Mouse (Mus musculus) MEL (cell line): ENCODE results near the gene Inpp5k. TPM values are rescaled to one million over a fixed set of nuclear protein-coding genes. Genes with fewer than 3 reads are reported as not detected.

Experiments used
- DNase-seq: peaks from one replicate; pipeline ENCODE4 v3.0.0; 2011; ENCODE audit warnings: low read depth, low spot score
- H3K27ac ChIP-seq: 2 replicates; pipeline ENCODE4 v1.5.1; 2012; ENCODE audit warnings: low read depth, mild to moderate bottlenecking, control low read depth, low read length, moderate library complexity; ENCODE audit not compliant: control insufficient read depth
- H3K27me3 ChIP-seq, 2 experiments: fragments of 150-350 bp in 1 of 2; sonication (generic) in 1 of 2; 2 replicates each; pipeline ENCODE4 v1.6.1; 2012; ENCODE audit warnings: low read length in 2 of 2, mild to moderate bottlenecking in 2 of 2, improper control_type of control experiment in 1 of 2, moderate library complexity in 1 of 2; ENCODE audit not compliant: insufficient read depth in 2 of 2, control insufficient read depth in 1 of 2
- H3K36me3 ChIP-seq, 2 experiments: 2 replicates each; pipeline ENCODE4 v1.6.1; 2012 to 2014; ENCODE audit warnings: low read length in 2 of 2, improper control_type of control experiment in 1 of 2, inconsistent platforms in 1 of 2, mild to moderate bottlenecking in 1 of 2; ENCODE audit not compliant: insufficient read depth in 2 of 2, control insufficient read depth in 1 of 2
- H3K4me1 ChIP-seq, 2 experiments: fragments of 150-350 bp in 1 of 2; sonication (generic) in 1 of 2; 2 replicates each; pipeline ENCODE4 v1.6.1; 2012; ENCODE audit warnings: low read length in 2 of 2, improper control_type of control experiment in 1 of 2, mild to moderate bottlenecking in 1 of 2; ENCODE audit not compliant: insufficient read depth in 2 of 2, control insufficient read depth in 1 of 2
- H3K4me3 ChIP-seq, 2 experiments: fragments of 150-350 bp in 1 of 2; sonication (generic) in 1 of 2; 2 replicates each; pipeline ENCODE4 v1.5.1; 2012; ENCODE audit warnings: low read depth in 2 of 2, low read length in 2 of 2, mild to moderate bottlenecking in 2 of 2, moderate library complexity in 2 of 2, control low read depth in 1 of 2, improper control_type of control experiment in 1 of 2; ENCODE audit not compliant: control insufficient read depth in 1 of 2, insufficient read depth in 1 of 2
- H3K79me2 ChIP-seq: 2 replicates; pipeline ENCODE4 v1.6.1; 2012; ENCODE audit warnings: mild to moderate bottlenecking, low read length, moderate library complexity; ENCODE audit not compliant: control insufficient read depth, poor library complexity, insufficient read depth
- H3K9ac ChIP-seq: 2 replicates; pipeline ENCODE4 v1.6.1; 2012; ENCODE audit warnings: low read depth, mild to moderate bottlenecking, control low read depth, low read length, moderate library complexity; ENCODE audit not compliant: control insufficient read depth, poor library complexity, severe bottlenecking
- H3K9me3 ChIP-seq: fragments of 150-350 bp; sonication (generic); replicated peaks from 2 replicates; pipeline ENCODE4 v1.6.1; 2012; ENCODE audit warnings: mild to moderate bottlenecking, low read length, improper control_type of control experiment, moderate library complexity; ENCODE audit not compliant: insufficient read depth
- BHLHE40 ChIP-seq: IDR thresholded peaks from 2 replicates; pipeline ENCODE4 v1.6.1; 2012; ENCODE audit warnings: low read depth, mild to moderate bottlenecking, inconsistent platforms, low read length, improper control_type of control experiment, borderline replicate concordance
- CHD1 ChIP-seq: IDR thresholded peaks from 2 replicates; pipeline ENCODE4 v1.6.1; 2012; ENCODE audit warnings: low read depth, mild to moderate bottlenecking, inconsistent platforms, low read length, improper control_type of control experiment
- CTCF ChIP-seq, 3 experiments: IDR thresholded peaks in 2 of 3; conservative IDR thresholded peaks in 1 of 3; 2 replicates each; pipeline ENCODE4 v1.5.1; 2011 to 2012; ENCODE audit warnings: low read length in 3 of 3, low read depth in 2 of 3, mild to moderate bottlenecking in 2 of 3, improper control_type of control experiment in 1 of 3, inconsistent platforms in 1 of 3, mixed read lengths in 1 of 3, moderate library complexity in 1 of 3; ENCODE audit not compliant: control insufficient read depth in 1 of 3, insufficient read depth in 1 of 3, poor library complexity in 1 of 3, severe bottlenecking in 1 of 3
- ELF1 ChIP-seq: IDR thresholded peaks from 2 replicates; pipeline ENCODE4 v1.6.1; 2014; ENCODE audit warnings: low read depth, mild to moderate bottlenecking, inconsistent platforms, low read length, improper control_type of control experiment, moderate library complexity
- GABPA ChIP-seq: IDR thresholded peaks from 2 replicates; pipeline ENCODE4 v1.6.1; 2012; ENCODE audit warnings: low read depth, mild to moderate bottlenecking, inconsistent platforms, low read length, improper control_type of control experiment, moderate library complexity
- GATA1 ChIP-seq: IDR thresholded peaks from 2 replicates; pipeline ENCODE4 v1.6.1; 2011; ENCODE audit warnings: low read depth, low read length, improper control_type of control experiment
- HCFC1 ChIP-seq: IDR thresholded peaks from 2 replicates; pipeline ENCODE4 v1.6.1; 2012; ENCODE audit warnings: low read depth, mild to moderate bottlenecking, inconsistent platforms, low read length, improper control_type of control experiment, moderate library complexity
- JUND ChIP-seq: IDR thresholded peaks from 2 replicates; pipeline ENCODE4 v1.6.1; 2011; ENCODE audit warnings: low read depth, mild to moderate bottlenecking, improper control_type of control experiment, low read length
- KAT2A ChIP-seq: conservative IDR thresholded peaks from 2 replicates; pipeline ENCODE4 v1.6.1; 2012; ENCODE audit warnings: low read depth, low read length, improper control_type of control experiment, inconsistent platforms
- MAFK ChIP-seq: IDR thresholded peaks from 2 replicates; pipeline ENCODE4 v1.6.1; 2011; ENCODE audit warnings: low read depth, mild to moderate bottlenecking, low read length, improper control_type of control experiment, borderline replicate concordance
- MAX ChIP-seq: IDR thresholded peaks from 2 replicates; pipeline ENCODE4 v1.6.1; 2011; ENCODE audit warnings: low read length, improper control_type of control experiment
- MAZ ChIP-seq: IDR thresholded peaks from 2 replicates; pipeline ENCODE4 v1.6.1; 2012; ENCODE audit warnings: low read depth, mild to moderate bottlenecking, inconsistent platforms, low read length, improper control_type of control experiment
- MEF2A ChIP-seq: IDR thresholded peaks from 2 replicates; pipeline ENCODE4 v1.6.1; 2014; ENCODE audit warnings: low read depth, mild to moderate bottlenecking, inconsistent platforms, low read length, improper control_type of control experiment; ENCODE audit not compliant: poor library complexity, insufficient replicate concordance, severe bottlenecking; ENCODE audit errors: extremely low read depth
- MXI1 ChIP-seq: IDR thresholded peaks from 2 replicates; pipeline ENCODE4 v1.6.1; 2011; ENCODE audit warnings: mild to moderate bottlenecking, low read depth, low read length, improper control_type of control experiment
- MYB ChIP-seq: IDR thresholded peaks from 2 replicates; pipeline ENCODE4 v1.6.1; 2011; ENCODE audit warnings: mild to moderate bottlenecking, low read depth, low read length, improper control_type of control experiment
- MYC ChIP-seq: IDR thresholded peaks from 2 replicates; pipeline ENCODE4 v1.6.1; 2011; ENCODE audit warnings: low read depth, mild to moderate bottlenecking, low read length, improper control_type of control experiment, moderate library complexity
- NELFE ChIP-seq: IDR thresholded peaks from 2 replicates; pipeline ENCODE4 v1.6.1; 2011; ENCODE audit warnings: low read depth, low read length, improper control_type of control experiment
- NRF1 ChIP-seq: IDR thresholded peaks from 2 replicates; pipeline ENCODE4 v1.6.1; 2014; ENCODE audit warnings: low read depth, mild to moderate bottlenecking, inconsistent platforms, low read length, improper control_type of control experiment, moderate library complexity; ENCODE audit not compliant: poor library complexity, insufficient read depth, severe bottlenecking
- POLR2A ChIP-seq, 2 experiments: IDR thresholded peaks; 2 replicates each; pipeline ENCODE4 v1.6.1; 2011 to 2012; ENCODE audit warnings: low read length in 2 of 2, mild to moderate bottlenecking in 2 of 2, control low read depth in 1 of 2, improper control_type of control experiment in 1 of 2, low read depth in 1 of 2, moderate library complexity in 1 of 2; ENCODE audit not compliant: control insufficient read depth in 1 of 2, insufficient read depth in 1 of 2, poor library complexity in 1 of 2
- POLR2AphosphoS2 ChIP-seq: IDR thresholded peaks from 2 replicates; pipeline ENCODE4 v1.6.1; 2011; ENCODE audit warnings: low read length, improper control_type of control experiment
- RAD21 ChIP-seq: IDR thresholded peaks from 2 replicates; pipeline ENCODE4 v1.6.1; 2011; ENCODE audit warnings: mild to moderate bottlenecking, low read depth, low read length, improper control_type of control experiment
- RCOR1 ChIP-seq: IDR thresholded peaks from 2 replicates; pipeline ENCODE4 v1.6.1; 2012; ENCODE audit warnings: low read depth, mild to moderate bottlenecking, inconsistent platforms, low read length, improper control_type of control experiment
- SIN3A ChIP-seq: IDR thresholded peaks from 2 replicates; pipeline ENCODE4 v1.6.1; 2012; ENCODE audit warnings: low read length, improper control_type of control experiment, inconsistent platforms
- SMC3 ChIP-seq: IDR thresholded peaks from 2 replicates; pipeline ENCODE4 v1.6.1; 2011; ENCODE audit warnings: low read depth, low read length, improper control_type of control experiment
- TAL1 ChIP-seq: IDR thresholded peaks from 2 replicates; pipeline ENCODE4 v1.6.1; 2012; ENCODE audit warnings: mild to moderate bottlenecking, inconsistent platforms, low read length, moderate library complexity, mixed read lengths
- TBP ChIP-seq: IDR thresholded peaks from 2 replicates; pipeline ENCODE4 v1.8.0; 2011; ENCODE audit warnings: low read depth, low read length, improper control_type of control experiment
- TCF12 ChIP-seq: IDR thresholded peaks from 2 replicates; pipeline ENCODE4 v1.6.1; 2014; ENCODE audit warnings: low read depth, mild to moderate bottlenecking, inconsistent platforms, low read length, improper control_type of control experiment, moderate library complexity
- UBTF ChIP-seq: IDR thresholded peaks from 2 replicates; pipeline ENCODE4 v1.6.1; 2012; ENCODE audit warnings: low read depth, mild to moderate bottlenecking, inconsistent platforms, low read length, improper control_type of control experiment, moderate library complexity, borderline replicate concordance; ENCODE audit not compliant: insufficient read depth
- USF2 ChIP-seq, 2 experiments: IDR thresholded peaks; 2 replicates each; pipeline ENCODE4 v1.6.1; 2011 to 2012; ENCODE audit warnings: improper control_type of control experiment in 2 of 2, low read length in 2 of 2, borderline replicate concordance in 1 of 2, inconsistent platforms in 1 of 2, low read depth in 1 of 2, mild to moderate bottlenecking in 1 of 2; ENCODE audit not compliant: insufficient read depth in 1 of 2
- ZMIZ1 ChIP-seq: IDR thresholded peaks from 2 replicates; pipeline ENCODE4 v1.6.1; 2012; ENCODE audit warnings: low read depth, mild to moderate bottlenecking, inconsistent platforms, low read length, improper control_type of control experiment, moderate library complexity
- ZNF384 ChIP-seq: IDR thresholded peaks from 2 replicates; pipeline ENCODE4 v1.6.1; 2012; ENCODE audit warnings: low read depth, mild to moderate bottlenecking, inconsistent platforms, low read length, improper control_type of control experiment
- polyA plus RNA-seq, 2 experiments: library from polyadenylated mRNA; stranded (reverse) in 1 of 2; unstranded in 1 of 2; fragments of >175 nt in 1 of 2; fragments of >200 nt in 1 of 2; gene quantifications; 2 replicates each; pipeline versions ENCODE4 v1.2.1 to v1.2.4; 2012; ENCODE audit warnings: low replicate concordance in 2 of 2, low read depth in 1 of 2; ENCODE audit not compliant: insufficient read length in 2 of 2, insufficient read depth in 1 of 2, missing spikeins in 1 of 2
- total RNA-seq: library from RNA; depleted of rRNA; stranded (reverse); fragments of 300-350 nt; gene quantifications from 2 replicates; pipeline ENCODE4 v1.2.3, GENCODE M21; 2012

Gene Inpp5k
- total and polyA plus RNA-seq, 3 experiments = 15.2 to 28.7 TPM; not detected in 1

DNA sequence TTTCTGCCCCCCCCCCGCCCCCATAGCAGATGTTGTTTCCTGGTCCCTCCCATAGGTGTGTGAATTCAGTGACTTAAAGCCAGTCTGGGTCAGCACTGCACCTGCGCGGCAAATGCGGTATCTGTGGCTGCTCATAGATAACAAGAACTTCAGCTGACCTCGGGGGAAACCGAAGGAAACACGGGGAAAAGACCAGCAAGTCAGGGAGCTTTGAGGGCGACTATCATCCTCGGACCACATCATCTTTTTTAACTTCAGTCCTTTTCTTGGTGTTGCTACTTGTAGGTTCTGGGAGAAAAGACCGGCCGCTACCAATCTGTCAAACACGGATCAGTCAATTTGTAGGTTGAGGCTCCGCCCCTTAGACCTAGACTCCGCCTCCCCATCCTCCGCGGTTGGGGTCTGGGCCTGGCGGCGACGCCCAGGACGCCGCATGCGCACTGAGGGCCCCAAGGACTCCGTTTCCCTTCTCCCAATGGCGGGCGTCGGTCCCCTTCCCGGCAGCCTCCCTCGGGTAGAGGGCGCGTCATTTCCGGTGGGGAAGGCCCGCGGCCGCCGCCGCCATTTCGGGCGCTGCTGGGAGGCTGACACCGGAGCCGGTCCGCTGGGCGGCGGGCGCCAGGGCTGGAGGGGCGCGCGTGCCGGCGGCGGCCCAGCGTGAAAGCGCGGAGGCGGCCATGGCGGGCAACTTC is 48.1 kb downstream of the Inpp5k start, which contains the start of gene Crk (continued):
- TF ChIP-seq HCFC1 = peak; percentile 96
- TF ChIP-seq POLR2AphosphoS2 = peak; percentile 78
- no peak; the same call in 1 of the 2 replicates for TF ChIP-seq MAX
- peak; percentile 79 for TF ChIP-seq NRF1
- TF ChIP-seq MEF2A = 0 out of 2 replicates have a peak, but pooled peaks have one; percentile 31
- TF ChIP-seq ZMIZ1 = peak; percentile 97
- TF ChIP-seq NELFE = peak; percentile 99
- TF ChIP-seq BHLHE40 = no peak; the same call in 1 of the 2 replicates
- no peak for TF ChIP-seq MYB
- peak; percentile 36; the same call in 1 of the 2 replicates for TF ChIP-seq TAL1
- TF ChIP-seq GABPA = no peak
- 0 out of 2 replicates have a peak, but pooled peaks have one; percentile 50 for TF ChIP-seq MYC
- no peak; the same call in 1 of the 2 replicates for TF ChIP-seq ZNF384
- peak; percentile 64; the same call in 1 of the 2 replicates for TF ChIP-seq TBP
- no peak for TF ChIP-seq RAD21
- TF ChIP-seq ELF1 = peak; percentile 75

DNA sequence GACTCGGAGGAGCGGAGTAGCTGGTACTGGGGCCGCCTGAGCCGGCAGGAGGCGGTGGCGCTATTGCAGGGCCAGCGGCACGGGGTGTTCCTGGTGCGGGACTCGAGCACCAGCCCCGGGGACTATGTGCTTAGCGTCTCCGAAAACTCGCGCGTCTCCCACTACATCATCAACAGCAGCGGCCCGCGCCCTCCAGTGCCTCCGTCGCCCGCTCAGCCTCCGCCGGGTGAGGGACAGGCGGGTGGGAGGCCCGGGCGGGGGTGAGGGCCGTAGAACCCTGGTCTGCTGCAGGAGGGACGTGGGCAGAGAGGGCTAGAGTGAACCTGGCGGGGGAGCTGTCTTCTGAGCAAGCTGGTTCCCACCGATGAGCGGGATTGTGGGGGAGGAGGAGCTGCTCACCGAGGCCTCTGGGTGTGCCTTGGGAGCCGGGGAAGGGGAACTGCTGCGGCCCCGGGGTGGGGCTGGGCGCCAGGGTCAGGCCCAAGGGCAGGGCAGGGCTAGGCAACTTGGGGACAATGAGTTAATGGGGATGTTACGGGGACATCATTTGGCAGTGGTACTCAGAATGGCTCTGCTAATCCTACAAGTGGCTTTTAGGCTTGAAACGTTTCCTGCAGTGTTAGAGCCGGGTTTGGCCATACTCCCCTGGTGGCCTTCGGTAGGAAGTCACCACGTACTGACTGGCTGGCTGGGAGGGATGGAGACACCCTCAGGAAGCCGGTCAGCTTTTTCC is 48.8 kb downstream of the Inpp5k start:
- peak overlapping the region; percentile 86 for H3K27ac ChIP-seq
- H3K27me3 ChIP-seq = no peaks in the 10 kb centered on the region
- peaks cover 9 to 14% of the 10 kb centered on the region in 2 experiments for H3K4me1 ChIP-seq
- peaks cover 15 to 26% of the 10 kb centered on the region in 2 experiments for H3K36me3 ChIP-seq
- H3K9me3 ChIP-seq = no peaks in the 10 kb centered on the region
- peaks cover 47% of the 10 kb centered on the region for H3K79me2 ChIP-seq
- peak overlapping the region; percentile 97 for H3K9ac ChIP-seq
- DNase-seq = peak; percentile 85
- peak overlapping the region; percentile 90 to 99 for H3K4me3 ChIP-seq
- TF ChIP-seq MAZ = peak; percentile 27; the same call in 1 of the 2 replicates
- TF ChIP-seq SIN3A = peak; percentile 32
- no peak for TF ChIP-seq KAT2A
- TF ChIP-seq GATA1 = no peak
- TF ChIP-seq TCF12 = no peak
- TF ChIP-seq NRF1 = no peak
- TF ChIP-seq UBTF = no peak
- no peak for TF ChIP-seq USF2 (IDR thresholded peaks at IDR 0.05; ENCODE audit: borderline replicate concordance in 1 of 2, insufficient read depth in 1 of 2, low read depth in 1 of 2, low read length in 2 of 2)
- no peak for TF ChIP-seq RCOR1
- TF ChIP-seq POLR2AphosphoS2 = 0 out of 2 replicates have a peak, but pooled peaks have one; percentile 7
- peak; percentile 73 for TF ChIP-seq MXI1
- no peak for TF ChIP-seq MAX
- TF ChIP-seq POLR2A (IDR thresholded peaks at IDR 0.05; ENCODE audit: control insufficient read depth in 1 of 2, insufficient read depth in 1 of 2, low read depth in 1 of 2, low read length in 2 of 2, poor library complexity in 1 of 2) = no peak
- peak; percentile 18 to 48 (median 20); a peak in 3 of 6 replicates for TF ChIP-seq CTCF (IDR thresholded peaks at IDR 0.05 in 2 of 3, conservative IDR thresholded peaks at IDR 0.05 in 1 of 3; ENCODE audit: control insufficient read depth in 1 of 3, insufficient read depth in 1 of 3, low read depth in 2 of 3, low read length in 3 of 3, poor library complexity in 1 of 3, severe bottlenecking in 1 of 3)
- no peak for TF ChIP-seq BHLHE40
- no peak for TF ChIP-seq MYC
- 0 out of 2 replicates have a peak, but pooled peaks have one; percentile 27 for TF ChIP-seq JUND
- TF ChIP-seq SMC3 = no peak
- TF ChIP-seq CHD1 = peak; percentile 74; the same call in 1 of the 2 replicates
- TF ChIP-seq MAFK = no peak
- no peak for TF ChIP-seq MYB
- peak; percentile 64 for TF ChIP-seq TBP
